Mouse (Mus musculus): ENCODE measurements at regions not wholly inside any gene's neighbourhood (a gene's known extent, or its start where the extent isn't known, plus 50 kb on each side); places are given as distances from the start of the nearest gene placed in this dataset.

- no peak overlapping the region for H3K27ac ChIP-seq (ENCODE audit: insufficient read depth, low read length)
- TF ChIP-seq POLR2A (IDR thresholded peaks at IDR 0.05; ENCODE audit: borderline replicate concordance, insufficient read depth, low read length) (no peak), CTCF (IDR thresholded peaks at IDR 0.05; ENCODE audit: borderline replicate concordance, insufficient read depth, low read depth, low read length) (no peak)
- WGBS, result 42% methylated on average over 5 of the region's 5 CpGs
Observed at GRCm38 (mm10) chr13:51313129-51313850, 95.1 kb upstream of the S1pr3 start.

GRCm38 (mm10) chr13:51314541-51314977 is 93.9 kb upstream of the S1pr3 start:
- Histone ChIP-seq H3K4me3 (replicated peaks; ENCODE audit: insufficient read depth, low read depth, low read length) (no peak overlapping the region), H3K4me1 (ENCODE audit: control insufficient read depth, insufficient read depth, low read length) (no peaks in the 10 kb centered on the region), H3K27me3 (ENCODE audit: control insufficient read depth, insufficient read depth, low read length) (no peaks in the 10 kb centered on the region), H3K27ac (ENCODE audit: insufficient read depth, low read length) (no peak overlapping the region)
- WGBS, result 33% methylated on average over 5 of the region's 5 CpGs
- no peak for TF ChIP-seq POLR2A (IDR thresholded peaks at IDR 0.05; ENCODE audit: borderline replicate concordance, insufficient read depth, low read length)
- no peak for TF ChIP-seq CTCF (IDR thresholded peaks at IDR 0.05; ENCODE audit: borderline replicate concordance, insufficient read depth, low read depth, low read length)
- peak in 1 of 2 experiments; percentile 3 for DNase-seq

More at GRCm38 (mm10) chr13:51313129-51313850, 95.1 kb upstream of the S1pr3 start:
- DNase-seq, result no peak
- Histone ChIP-seq H3K27me3 (ENCODE audit: control insufficient read depth, insufficient read depth, low read length) (no peaks in the 10 kb centered on the region), H3K4me3 (replicated peaks; ENCODE audit: insufficient read depth, low read depth, low read length) (no peak overlapping the region), H3K4me1 (ENCODE audit: control insufficient read depth, insufficient read depth, low read length) (no peaks in the 10 kb centered on the region)

DNA sequence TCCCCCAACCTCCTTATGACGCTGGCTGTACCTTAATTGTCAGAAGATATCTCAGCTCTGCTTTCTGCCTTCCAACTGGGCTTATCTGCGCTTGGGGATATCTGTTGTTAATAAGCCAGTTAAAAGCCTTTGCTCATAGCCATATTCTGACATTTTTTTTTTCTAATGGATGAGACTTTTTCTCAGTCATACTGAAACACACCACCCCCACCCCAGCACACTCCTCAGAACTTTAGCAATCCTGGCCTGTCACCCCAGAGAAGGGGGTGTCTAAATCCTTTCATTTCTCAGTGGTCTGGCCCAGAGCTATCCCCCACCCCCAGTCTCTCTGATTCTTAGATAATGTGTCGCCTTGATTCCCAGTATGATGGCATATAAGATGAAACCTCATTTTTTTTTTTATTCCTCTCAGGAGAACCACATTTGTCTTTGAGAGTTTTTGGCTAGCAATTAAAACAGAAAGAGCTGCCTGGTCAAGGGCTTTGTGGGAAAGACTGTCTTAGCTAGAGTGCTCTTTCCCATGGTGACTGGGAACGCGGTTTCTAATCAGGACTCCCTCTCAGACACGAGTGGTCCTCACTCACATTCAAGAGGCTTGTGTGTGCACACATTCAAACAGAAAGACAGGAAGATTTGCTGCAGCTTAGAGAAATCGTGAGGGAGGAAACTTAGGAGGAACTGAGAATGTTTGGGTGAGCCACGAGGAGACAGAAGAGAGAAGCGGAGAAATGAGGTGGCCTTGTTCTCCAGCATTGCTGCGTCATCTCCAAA is 93.2 kb upstream of the S1pr3 start:
- Histone ChIP-seq H3K27me3 (ENCODE audit: control insufficient read depth, insufficient read depth, low read length) (no peaks in the 10 kb centered on the region), H3K4me1 (ENCODE audit: control insufficient read depth, insufficient read depth, low read length) (no peaks in the 10 kb centered on the region), H3K27ac (ENCODE audit: insufficient read depth, low read length) (no peak overlapping the region), H3K4me3 (replicated peaks; ENCODE audit: insufficient read depth, low read depth, low read length) (no peak overlapping the region)
- TF ChIP-seq POLR2A (IDR thresholded peaks at IDR 0.05; ENCODE audit: borderline replicate concordance, insufficient read depth, low read length) (no peak), CTCF (IDR thresholded peaks at IDR 0.05; ENCODE audit: borderline replicate concordance, insufficient read depth, low read depth, low read length) (no peak)
- 71% methylated on average over 10 of the region's 10 CpGs for WGBS
- DNase-seq, result no peak

DNA sequence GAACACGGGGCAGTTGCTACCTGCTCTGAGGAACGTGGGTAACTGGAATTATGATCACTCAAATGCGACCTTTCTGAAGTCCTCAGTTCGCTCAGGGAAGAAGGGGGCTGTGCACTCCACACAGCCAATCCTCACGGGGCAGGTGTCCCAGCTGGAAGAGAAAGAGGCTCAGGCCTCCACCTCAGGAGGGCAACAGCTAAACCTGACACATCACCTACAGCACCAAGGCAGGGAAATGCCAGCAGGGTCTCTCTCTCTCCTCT is 92.7 kb upstream of the S1pr3 start:
- TF ChIP-seq CTCF (IDR thresholded peaks at IDR 0.05; ENCODE audit: borderline replicate concordance, insufficient read depth, low read depth, low read length) (no peak), POLR2A (IDR thresholded peaks at IDR 0.05; ENCODE audit: borderline replicate concordance, insufficient read depth, low read length) (no peak)
- 72% methylated on average over 5 of the region's 5 CpGs for WGBS
- H3K4me3 ChIP-seq (replicated peaks; ENCODE audit: insufficient read depth, low read depth, low read length), result no peak overlapping the region
- DNase-seq, result no peak
- no peaks in the 10 kb centered on the region for H3K27me3 ChIP-seq (ENCODE audit: control insufficient read depth, insufficient read depth, low read length)
- H3K4me1 ChIP-seq (ENCODE audit: control insufficient read depth, insufficient read depth, low read length), result no peaks in the 10 kb centered on the region
- H3K27ac ChIP-seq (ENCODE audit: insufficient read depth, low read length), result no peak overlapping the region

DNA sequence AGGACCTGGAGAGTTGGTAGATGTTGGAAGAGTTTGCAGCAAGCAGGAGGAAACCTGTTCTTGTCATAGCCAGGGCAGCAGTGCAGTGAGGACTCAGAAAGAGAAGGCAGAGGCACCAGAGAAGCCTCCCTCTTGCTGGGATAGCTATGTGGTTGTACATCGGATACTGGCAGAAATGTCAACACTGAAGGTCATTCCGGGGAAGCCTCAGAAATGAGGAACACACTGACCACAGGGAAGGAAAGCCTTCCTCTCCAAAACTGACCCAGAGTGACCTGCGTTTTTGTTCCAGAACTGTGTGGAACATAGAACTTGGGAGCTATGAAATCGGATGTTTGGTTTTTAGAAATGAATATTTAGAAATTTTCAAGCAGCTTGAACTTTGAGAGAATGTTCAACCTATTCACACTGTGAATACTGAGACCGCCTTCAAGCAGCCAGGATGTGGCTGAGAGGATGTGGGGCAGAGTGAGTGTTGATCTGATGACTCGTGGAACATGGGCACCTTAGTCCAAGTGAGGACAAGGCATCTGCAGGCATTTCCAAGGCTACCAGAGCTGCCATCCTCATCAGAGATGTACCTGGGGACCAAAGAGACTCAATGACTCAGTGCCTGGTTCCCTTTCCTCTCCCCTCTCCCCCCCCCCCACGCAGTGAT is 85.3 kb upstream of the S1pr3 start:
- 78% methylated on average over 7 of the region's 7 CpGs for WGBS
- no peak overlapping the region for H3K27ac ChIP-seq (ENCODE audit: insufficient read depth, low read length)
- H3K4me3 ChIP-seq (replicated peaks; ENCODE audit: insufficient read depth, low read depth, low read length), result no peak overlapping the region
- no peak for DNase-seq
- no peak for TF ChIP-seq POLR2A (IDR thresholded peaks at IDR 0.05; ENCODE audit: borderline replicate concordance, insufficient read depth, low read length)
- TF ChIP-seq CTCF (IDR thresholded peaks at IDR 0.05; ENCODE audit: borderline replicate concordance, insufficient read depth, low read depth, low read length), result no peak
- H3K27me3 ChIP-seq (ENCODE audit: control insufficient read depth, insufficient read depth, low read length), result no peaks in the 10 kb centered on the region
- H3K4me1 ChIP-seq (ENCODE audit: control insufficient read depth, insufficient read depth, low read length), result no peaks in the 10 kb centered on the region

- 90% methylated on average over 5 of the region's 5 CpGs for WGBS
- no peaks in the 10 kb centered on the region for H3K27me3 ChIP-seq (ENCODE audit: control insufficient read depth, insufficient read depth, low read length)
- H3K4me3 ChIP-seq (replicated peaks; ENCODE audit: insufficient read depth, low read depth, low read length), result no peak overlapping the region
- H3K27ac ChIP-seq (ENCODE audit: insufficient read depth, low read length), result no peak overlapping the region
- DNase-seq, result no peak
- H3K4me1 ChIP-seq (ENCODE audit: control insufficient read depth, insufficient read depth, low read length), result no peaks in the 10 kb centered on the region
- no peak for TF ChIP-seq POLR2A (IDR thresholded peaks at IDR 0.05; ENCODE audit: borderline replicate concordance, insufficient read depth, low read length)
- no peak for TF ChIP-seq CTCF (IDR thresholded peaks at IDR 0.05; ENCODE audit: borderline replicate concordance, insufficient read depth, low read depth, low read length)
Observed at GRCm38 (mm10) chr13:51324714-51325113, 83.7 kb upstream of the S1pr3 start.

GRCm38 (mm10) chr13:51325298-51325697 is 83.1 kb upstream of the S1pr3 start:
- Histone ChIP-seq H3K27ac (ENCODE audit: insufficient read depth, low read length) (no peak overlapping the region), H3K4me1 (ENCODE audit: control insufficient read depth, insufficient read depth, low read length) (no peaks in the 10 kb centered on the region), H3K4me3 (replicated peaks; ENCODE audit: insufficient read depth, low read depth, low read length) (no peak overlapping the region), H3K27me3 (ENCODE audit: control insufficient read depth, insufficient read depth, low read length) (no peaks in the 10 kb centered on the region)
- WGBS, result 77% methylated on average over 5 of the region's 5 CpGs
- TF ChIP-seq CTCF (IDR thresholded peaks at IDR 0.05; ENCODE audit: borderline replicate concordance, insufficient read depth, low read depth, low read length), result no peak
- TF ChIP-seq POLR2A (IDR thresholded peaks at IDR 0.05; ENCODE audit: borderline replicate concordance, insufficient read depth, low read length), result no peak
- DNase-seq, result no peak

All from cerebellum, adult 2 months (tissue).